Mouse (Mus musculus): ENCODE measurements around the gene Pdik1l.
"Not testable (repeated sequence)": the region's sequence is repeated elsewhere in the genome, so short reads cannot be mapped to it uniquely, and the experiment has no call there.

The Pdik1l gene

DNA sequence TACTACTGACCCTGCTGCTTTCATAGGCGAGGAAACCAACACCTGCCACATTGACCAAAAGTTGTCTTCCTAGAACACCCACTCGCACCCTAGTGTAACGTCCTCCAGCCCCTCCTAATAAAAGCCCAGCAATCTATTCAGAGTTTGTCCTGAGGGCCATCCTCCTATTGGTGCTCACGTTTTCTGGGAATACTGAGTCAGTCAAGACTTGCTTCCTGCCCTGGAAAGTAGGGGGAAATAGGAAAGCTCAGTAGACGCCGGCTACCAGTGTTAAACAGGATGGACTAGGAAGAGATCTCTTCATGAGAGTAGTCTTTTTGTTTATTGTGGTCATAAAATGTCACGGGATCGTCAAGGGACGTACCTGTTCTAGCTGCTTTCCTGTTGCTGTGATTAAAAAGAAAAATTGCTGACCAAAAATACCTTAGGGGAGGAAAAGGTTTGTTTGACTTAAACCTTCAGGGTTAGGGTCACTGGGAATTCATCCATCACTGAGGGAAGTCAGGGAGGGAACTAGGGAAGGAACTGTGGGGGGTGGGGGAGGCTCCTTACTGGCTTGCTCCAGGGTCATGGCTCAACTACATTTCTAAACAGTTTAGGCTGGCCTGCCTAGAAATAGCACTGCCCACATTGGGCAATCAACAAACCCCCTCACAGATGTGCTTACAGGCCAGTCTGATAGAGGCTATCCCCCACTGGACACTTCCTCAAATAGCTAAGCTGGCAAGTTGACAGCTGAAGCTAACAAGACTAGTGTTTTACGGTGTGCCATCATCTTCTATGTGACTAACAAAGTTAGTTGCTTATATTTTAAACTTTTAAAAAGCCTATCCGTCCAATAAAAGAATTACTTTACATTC is 932 bp upstream of the Pdik1l start:
- peaks cover under 1% of the 10 kb centered on the region; the same call in 1 of the 2 replicates for H3K36me3 ChIP-seq (ENCODE audit: control insufficient read depth, insufficient read depth, low read length, poor library complexity, severe bottlenecking)
- no peaks in the 10 kb centered on the region for H3K27me3 ChIP-seq (ENCODE audit: control insufficient read depth, insufficient read depth, low read length, poor library complexity, severe bottlenecking)
- DNase-seq (ENCODE audit: low read depth, low spot score): no peak

DNA sequence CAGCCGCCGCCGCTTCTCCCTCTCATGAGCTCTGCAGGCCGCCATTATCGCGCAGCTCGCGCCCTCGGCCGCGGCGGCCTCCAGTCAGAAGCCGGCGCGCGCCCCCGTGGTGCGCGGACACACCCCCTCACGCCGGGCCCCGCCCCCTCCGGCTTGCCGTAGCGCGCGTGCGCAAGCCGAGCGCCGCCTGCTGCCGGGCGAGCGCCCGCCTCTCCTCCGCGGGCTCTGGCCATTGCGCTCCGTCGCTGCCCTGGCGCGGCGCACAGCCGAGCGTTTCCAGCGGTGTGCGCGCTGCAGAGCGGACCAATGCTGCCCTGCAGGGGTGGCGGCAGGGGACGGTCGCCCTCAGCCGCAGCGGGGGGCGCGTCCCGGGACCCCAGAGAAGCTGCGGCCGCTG is 529 bp downstream of the Pdik1l start:
- peak; percentile 95 for DNase-seq (ENCODE audit: low read depth, low spot score)

DNA sequence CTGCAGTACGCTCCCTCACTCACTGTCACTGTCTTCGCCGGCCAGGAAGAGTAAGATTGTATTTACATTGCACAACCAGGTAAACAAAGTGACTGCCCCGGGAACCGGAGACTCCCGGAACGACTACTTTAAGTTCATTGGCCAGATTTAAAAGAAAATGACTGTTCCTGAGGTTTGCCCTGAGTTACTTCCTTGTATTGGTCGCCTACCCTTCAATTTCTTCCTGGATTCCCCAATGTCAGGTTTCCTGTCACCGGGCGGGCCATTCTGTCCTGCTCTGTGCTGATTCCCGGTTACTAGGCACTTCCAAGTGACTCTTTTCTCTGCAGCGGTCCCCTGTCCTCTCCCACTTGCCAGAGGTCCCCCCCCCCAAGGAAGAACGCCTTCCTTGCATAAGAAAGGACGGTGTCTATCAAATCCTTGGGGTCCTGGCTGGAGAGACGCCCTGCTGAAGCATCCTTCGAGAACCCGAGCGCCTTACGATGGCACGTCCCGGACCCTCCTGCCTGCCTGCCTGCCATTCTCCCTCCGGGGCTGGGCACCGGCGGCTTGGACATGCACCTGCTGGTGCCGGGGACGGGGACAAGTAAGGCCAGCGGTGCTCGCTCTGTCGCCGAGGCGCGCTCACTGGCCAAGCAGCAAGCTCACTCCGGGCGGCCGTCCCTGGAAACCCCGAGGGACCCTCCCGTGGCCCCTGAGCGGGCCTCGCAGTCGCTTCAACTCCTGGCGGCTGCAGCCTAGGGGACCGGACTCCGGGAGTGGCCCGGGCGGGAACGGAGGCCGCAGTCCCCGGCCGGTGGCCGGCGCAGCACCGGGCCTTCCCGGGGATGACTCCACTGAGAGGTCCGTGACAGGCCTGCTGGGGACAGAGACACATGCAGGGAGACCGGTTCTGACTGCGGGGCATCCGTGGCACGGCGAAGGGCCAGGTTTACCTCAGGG is 1.2 kb downstream of the Pdik1l start:
- H3K36me3 ChIP-seq (ENCODE audit: control insufficient read depth, insufficient read depth, low read length, poor library complexity, severe bottlenecking): peaks cover 1% of the 10 kb centered on the region; the same call in 1 of the 2 replicates
- no peaks in the 10 kb centered on the region for H3K27me3 ChIP-seq (ENCODE audit: control insufficient read depth, insufficient read depth, low read length, poor library complexity, severe bottlenecking)
- no peak for DNase-seq (ENCODE audit: low read depth, low spot score)

More for the DNA sequence above, 529 bp downstream of the Pdik1l start:
- peaks cover 1% of the 10 kb centered on the region; the same call in 1 of the 2 replicates for H3K36me3 ChIP-seq (ENCODE audit: control insufficient read depth, insufficient read depth, low read length, poor library complexity, severe bottlenecking)
- H3K27me3 ChIP-seq (ENCODE audit: control insufficient read depth, insufficient read depth, low read length, poor library complexity, severe bottlenecking): no peaks in the 10 kb centered on the region

DNA sequence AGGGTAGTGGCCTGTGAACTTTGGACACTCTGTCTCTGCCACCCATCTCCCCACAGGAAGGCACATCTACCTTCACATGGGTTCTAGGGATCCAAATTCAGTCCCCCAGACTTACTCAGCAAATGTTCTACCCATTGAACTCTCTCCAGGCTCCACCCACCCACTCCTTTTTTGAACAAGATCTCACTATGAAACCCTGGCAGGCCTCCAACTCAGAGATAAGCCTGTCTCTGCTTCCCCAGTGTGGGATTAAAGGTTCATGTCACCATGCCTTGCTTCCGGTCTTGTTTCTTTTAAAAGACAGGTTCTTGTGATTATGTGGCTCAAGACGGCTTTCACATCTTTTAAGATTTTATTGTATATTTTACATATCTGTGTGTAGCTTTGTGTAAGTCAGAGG is 2.8 kb downstream of the Pdik1l start:
- Histone ChIP-seq H3K36me3 (ENCODE audit: control insufficient read depth, insufficient read depth, low read length, poor library complexity, severe bottlenecking) (peaks cover 1% of the 10 kb centered on the region; the same call in 1 of the 2 replicates), H3K27me3 (ENCODE audit: control insufficient read depth, insufficient read depth, low read length, poor library complexity, severe bottlenecking) (no peaks in the 10 kb centered on the region)
- DNase-seq (ENCODE audit: low read depth, low spot score): no peak

DNA sequence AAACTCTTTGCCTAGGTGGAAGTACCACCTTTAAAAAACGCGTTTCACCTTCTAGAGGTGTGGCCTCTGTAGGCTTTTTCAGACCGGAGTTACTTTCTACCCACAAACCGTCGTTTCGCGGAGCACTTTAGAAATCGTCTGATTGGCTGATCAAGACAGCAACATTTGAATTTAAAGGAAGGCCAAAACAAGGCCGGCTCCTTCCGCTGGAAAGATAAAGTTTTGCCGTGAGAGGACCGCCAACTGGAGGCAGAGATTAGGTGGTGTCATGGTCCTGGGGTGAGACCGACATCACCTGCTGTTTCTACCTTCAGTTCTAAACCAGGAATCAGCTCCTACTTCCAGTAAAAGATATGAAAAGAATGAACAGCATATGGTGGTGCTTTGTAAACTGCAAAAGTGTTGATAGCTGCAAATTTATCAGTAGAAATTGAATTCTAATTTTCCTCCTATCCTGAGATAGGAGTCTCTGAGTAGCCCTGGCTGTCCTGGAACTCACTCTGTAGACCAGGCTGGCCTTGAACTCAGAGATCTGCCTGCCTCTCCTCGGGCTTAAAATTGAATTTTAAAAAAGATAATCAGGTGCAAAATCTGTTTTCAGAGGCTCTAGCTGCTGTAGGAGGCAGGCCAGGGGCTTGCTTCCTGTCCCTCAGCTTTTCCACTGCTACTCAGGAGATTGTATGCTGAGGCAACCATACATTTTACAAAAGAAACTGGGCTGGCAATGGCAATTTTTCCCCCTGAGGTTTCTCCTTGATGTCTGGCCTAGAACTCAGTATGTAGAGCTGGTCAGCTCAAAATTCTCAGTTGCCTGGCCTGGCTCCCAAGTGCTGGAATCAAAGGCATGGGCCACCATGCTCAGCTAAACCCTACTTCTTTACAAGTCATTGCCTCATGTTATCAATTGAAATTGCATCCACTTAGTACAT is 14.0 kb downstream of the Pdik1l start:
- no peaks in the 10 kb centered on the region for H3K27me3 ChIP-seq (ENCODE audit: control insufficient read depth, insufficient read depth, low read length, poor library complexity, severe bottlenecking)
- DNase-seq (ENCODE audit: low read depth, low spot score): peak; percentile 86
- H3K36me3 ChIP-seq (ENCODE audit: control insufficient read depth, insufficient read depth, low read length, poor library complexity, severe bottlenecking): peaks cover 2% of the 10 kb centered on the region; the same call in 1 of the 2 replicates

DNA sequence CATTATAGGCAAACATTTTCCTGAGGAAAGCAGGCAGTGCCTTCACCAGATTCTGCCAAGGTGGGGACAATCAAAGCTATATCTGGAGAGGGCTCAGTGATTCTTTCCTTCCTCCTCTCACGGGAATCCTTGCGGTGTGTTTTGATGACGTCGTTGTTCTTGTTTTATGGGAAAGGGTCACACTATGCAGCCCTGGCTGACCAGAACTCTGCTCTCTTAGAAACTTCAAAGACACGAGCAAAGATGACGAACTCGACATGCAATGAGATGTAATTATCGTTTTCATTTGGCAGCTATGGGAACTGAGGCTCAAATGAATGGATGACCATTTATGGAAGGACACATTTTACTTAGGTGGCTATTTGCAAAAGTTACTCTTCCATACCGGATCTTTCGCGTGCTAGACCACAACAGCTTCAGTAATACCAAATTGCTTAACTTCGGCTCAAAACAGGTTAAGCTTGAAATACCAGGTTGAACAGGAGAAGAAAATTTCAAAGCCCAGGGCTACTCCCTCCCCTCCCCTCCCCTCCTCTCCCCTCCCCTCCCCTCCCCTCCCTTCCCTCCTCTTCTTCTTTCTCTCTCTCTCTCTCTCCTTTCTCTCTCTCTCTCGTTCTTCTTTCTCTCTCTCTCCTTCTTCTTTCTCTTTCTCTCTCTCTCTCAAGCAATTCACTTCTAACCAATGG is 14.8 kb downstream of the Pdik1l start:
- no peaks in the 10 kb centered on the region for H3K27me3 ChIP-seq (ENCODE audit: control insufficient read depth, insufficient read depth, low read length, poor library complexity, severe bottlenecking)
- H3K36me3 ChIP-seq (ENCODE audit: control insufficient read depth, insufficient read depth, low read length, poor library complexity, severe bottlenecking): peaks cover 2% of the 10 kb centered on the region; the same call in 1 of the 2 replicates
- peak; percentile 25 for DNase-seq (ENCODE audit: low read depth, low spot score)

DNA sequence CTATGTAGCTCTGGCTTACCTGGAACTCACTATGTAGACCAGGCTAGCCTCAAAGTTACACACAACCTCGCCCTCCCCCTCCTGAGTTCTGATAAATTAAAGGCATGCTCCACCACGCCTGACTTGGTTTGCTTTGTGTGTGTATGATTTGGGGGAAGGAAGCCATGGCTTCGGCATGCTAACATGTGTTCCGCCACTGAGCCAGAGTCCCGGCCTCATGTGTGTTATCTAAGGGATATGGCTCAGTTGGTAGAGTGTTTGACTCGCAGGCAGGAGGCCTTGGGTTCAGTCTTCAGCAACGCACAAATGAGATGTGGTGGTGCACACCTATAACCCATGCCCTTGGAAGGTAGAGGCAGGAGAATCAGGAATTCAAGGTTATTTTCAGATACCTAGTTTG is 15.7 kb downstream of the Pdik1l start:
- no peaks in the 10 kb centered on the region for H3K36me3 ChIP-seq (ENCODE audit: control insufficient read depth, insufficient read depth, low read length, poor library complexity, severe bottlenecking)
- H3K27me3 ChIP-seq (ENCODE audit: control insufficient read depth, insufficient read depth, low read length, poor library complexity, severe bottlenecking): no peaks in the 10 kb centered on the region
- no peak for DNase-seq (ENCODE audit: low read depth, low spot score)

DNA sequence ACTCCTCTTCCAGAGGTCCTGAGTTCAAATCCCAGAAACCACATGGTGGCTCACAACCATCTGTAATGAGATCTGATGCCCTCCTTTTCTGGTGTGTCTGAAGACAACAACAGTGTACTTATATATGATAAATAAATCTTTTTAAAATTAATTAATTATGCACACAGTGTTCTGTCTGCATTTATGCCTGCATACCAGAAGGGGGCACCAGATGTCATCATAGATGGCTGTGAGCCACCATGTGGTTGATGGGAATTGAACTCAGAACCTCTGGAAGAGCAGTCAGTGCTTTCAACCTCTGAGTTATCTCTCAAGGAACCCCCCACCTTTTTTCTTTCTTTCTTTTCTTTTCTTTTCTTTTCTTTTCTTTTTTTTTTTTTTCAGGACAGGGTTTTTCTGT is 18.1 kb downstream of the Pdik1l start:
- not testable (repeated sequence) for H3K27me3 ChIP-seq (ENCODE audit: control insufficient read depth, insufficient read depth, low read length, poor library complexity, severe bottlenecking); H3K36me3 ChIP-seq (ENCODE audit: control insufficient read depth, insufficient read depth, low read length, poor library complexity, severe bottlenecking)
- peak; percentile 63 for DNase-seq (ENCODE audit: low read depth, low spot score)

DNA sequence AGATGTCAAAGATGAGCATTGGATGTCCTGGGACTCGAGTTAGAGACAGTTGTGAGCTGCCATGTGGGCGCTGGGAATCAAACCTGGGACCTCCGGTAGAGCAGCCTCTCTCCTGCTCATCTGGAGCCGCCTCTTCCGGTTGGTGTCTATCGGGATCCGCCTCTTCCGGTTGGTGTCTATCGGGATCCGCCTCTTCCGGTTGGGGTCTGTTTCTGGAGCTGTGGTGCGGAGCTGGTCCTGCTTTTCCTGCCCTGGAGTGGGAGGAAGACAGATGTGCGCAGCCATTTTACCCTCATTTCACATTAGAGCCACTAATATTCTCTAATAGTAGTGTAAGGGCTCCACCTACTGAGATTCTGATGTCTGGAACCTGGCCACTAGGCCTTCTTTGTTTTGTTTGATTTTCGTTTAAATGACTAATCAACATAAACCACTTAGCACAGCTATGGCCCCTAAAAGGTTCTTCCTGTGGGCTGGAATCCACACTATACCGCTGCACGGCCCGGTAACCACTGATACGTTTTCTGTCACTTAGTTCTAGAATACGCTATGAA is 19.5 kb downstream of the Pdik1l start:
- no peak for DNase-seq (ENCODE audit: low read depth, low spot score)
- Histone ChIP-seq H3K36me3 (ENCODE audit: control insufficient read depth, insufficient read depth, low read length, poor library complexity, severe bottlenecking) (no peaks in the 10 kb centered on the region), H3K27me3 (ENCODE audit: control insufficient read depth, insufficient read depth, low read length, poor library complexity, severe bottlenecking) (no peaks in the 10 kb centered on the region)

DNA sequence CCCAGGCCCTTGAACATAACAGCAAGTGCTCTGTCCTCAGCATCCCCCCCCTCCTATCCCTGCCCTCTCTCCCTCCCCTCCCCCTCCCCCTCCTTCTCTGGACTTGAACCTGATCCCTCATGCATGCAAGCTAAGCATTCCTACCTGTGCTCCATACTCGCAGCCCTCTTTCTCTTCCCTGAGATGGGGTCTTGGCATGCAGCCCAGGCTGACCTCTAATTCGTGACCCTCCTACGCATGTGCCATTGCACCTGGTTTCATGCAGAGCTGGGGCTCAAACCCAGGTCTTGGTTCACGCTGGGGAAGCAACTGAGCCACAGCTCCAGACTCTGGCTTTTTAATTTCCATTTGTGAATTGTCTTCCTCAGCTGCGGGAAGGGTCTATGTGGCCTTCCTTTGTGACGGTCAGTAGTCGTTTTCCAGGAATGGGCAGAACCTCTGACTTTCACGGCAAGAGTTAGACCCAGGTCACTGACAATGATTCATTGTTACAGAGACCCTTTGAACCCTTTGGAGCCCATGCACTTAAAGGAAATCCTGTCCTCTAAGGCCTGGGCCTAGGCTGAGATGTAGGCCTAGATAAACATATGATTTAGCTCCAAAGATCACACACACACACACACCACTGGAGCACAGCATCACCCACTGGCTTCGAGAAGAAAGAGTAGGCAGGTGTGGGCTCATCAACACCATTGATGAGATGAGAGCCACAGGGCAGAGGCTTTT is 21.7 kb downstream of the Pdik1l start:
- no peak for DNase-seq (ENCODE audit: low read depth, low spot score)
- H3K27me3 ChIP-seq (ENCODE audit: control insufficient read depth, insufficient read depth, low read length, poor library complexity, severe bottlenecking): no peaks in the 10 kb centered on the region
- H3K36me3 ChIP-seq (ENCODE audit: control insufficient read depth, insufficient read depth, low read length, poor library complexity, severe bottlenecking): no peaks in the 10 kb centered on the region

DNA sequence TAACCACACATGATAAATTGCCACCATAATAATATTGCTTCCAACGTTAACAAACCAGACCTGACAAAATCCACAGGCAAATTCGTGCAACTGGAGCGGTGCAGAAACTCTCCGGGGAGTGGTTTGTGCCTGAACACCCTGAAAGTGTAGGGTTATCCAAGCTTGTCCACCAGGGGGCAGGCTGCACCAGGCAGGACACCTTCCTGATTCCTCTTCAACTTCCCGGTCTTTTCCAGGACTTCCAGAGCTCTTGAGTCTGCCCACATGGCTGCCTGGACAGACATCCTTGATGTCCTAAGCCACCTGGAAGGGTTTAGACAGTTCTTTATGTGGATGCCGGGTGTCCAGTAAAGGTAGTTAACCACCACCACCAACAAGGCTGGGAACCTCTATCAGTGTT is 24.5 kb downstream of the Pdik1l start:
- DNase-seq (ENCODE audit: low read depth, low spot score): peak; percentile 47
- Histone ChIP-seq H3K36me3 (ENCODE audit: control insufficient read depth, insufficient read depth, low read length, poor library complexity, severe bottlenecking) (no peaks in the 10 kb centered on the region), H3K27me3 (ENCODE audit: control insufficient read depth, insufficient read depth, low read length, poor library complexity, severe bottlenecking) (no peaks in the 10 kb centered on the region)

DNA sequence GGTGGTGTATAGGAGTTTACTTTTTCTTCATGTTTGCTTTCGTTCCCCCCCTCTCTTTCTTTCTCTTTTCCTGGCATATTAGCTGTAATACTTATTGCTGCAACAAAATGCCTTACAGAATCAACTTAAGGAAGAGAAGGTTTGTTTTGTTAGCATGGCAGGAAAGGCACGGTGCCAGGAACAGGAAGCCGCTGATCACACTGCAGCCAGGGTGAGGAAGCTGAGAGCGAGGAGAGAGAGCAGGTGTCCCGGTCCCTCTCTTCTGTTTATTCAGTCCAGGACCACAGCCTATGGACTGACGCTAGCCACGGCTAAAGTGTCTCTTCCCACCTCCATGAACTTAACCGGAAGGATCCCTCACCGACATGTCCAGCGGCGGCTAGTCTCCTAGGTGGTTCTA is 29.3 kb downstream of the Pdik1l start:
- H3K36me3 ChIP-seq (ENCODE audit: control insufficient read depth, insufficient read depth, low read length, poor library complexity, severe bottlenecking): no peaks in the 10 kb centered on the region
- DNase-seq (ENCODE audit: low read depth, low spot score): no peak
- H3K27me3 ChIP-seq (ENCODE audit: control insufficient read depth, insufficient read depth, low read length, poor library complexity, severe bottlenecking): no peaks in the 10 kb centered on the region
